Mouse (Mus musculus): ENCODE results near the gene Dnmt3a.

DNA sequence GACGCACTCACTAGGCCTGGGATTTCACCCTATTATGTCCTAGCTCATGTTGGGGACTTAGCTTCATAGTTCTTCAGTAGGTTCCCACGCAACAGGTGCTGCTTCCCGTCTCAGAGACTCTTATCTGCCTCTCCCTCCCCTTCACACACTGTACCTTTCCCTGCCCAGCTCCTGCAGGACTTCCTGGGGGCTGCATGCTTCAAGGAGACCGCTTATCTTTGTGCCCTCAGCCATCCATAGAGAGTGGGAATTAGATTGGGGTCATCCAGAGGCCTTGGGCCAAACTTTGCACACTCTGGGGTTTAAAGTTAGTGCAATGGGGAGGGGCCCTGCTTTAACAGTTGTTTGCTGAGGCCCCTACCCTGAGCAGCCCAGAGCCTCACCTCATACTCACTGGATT, 21.1 kb upstream of the Dnmt3a start:
- TF ChIP-seq EP300 (IDR thresholded peaks at IDR 0.05; ENCODE audit: low read length) (no peak), MAX (IDR thresholded peaks at IDR 0.05; ENCODE audit: low read length) (no peak), CTCF (conservative IDR thresholded peaks at IDR 0.05 in 1 of 2, IDR thresholded peaks at IDR 0.05 in 1 of 2; ENCODE audit: low read depth in 2 of 2, low read length in 2 of 2) (no peak), MEF2A (IDR thresholded peaks at IDR 0.05; ENCODE audit: borderline replicate concordance, low read depth, low read length) (no peak), USF2 (conservative IDR thresholded peaks at IDR 0.05; ENCODE audit: low read depth, low read length) (no peak), PAX5 (IDR thresholded peaks at IDR 0.05; ENCODE audit: low read length) (no peak), GABPA (IDR thresholded peaks at IDR 0.05; ENCODE audit: insufficient replicate concordance, low read depth, low read length) (no peak), ZC3H11A (IDR thresholded peaks at IDR 0.05; ENCODE audit: low read depth, low read length) (no peak), BHLHE40 (IDR thresholded peaks at IDR 0.05; ENCODE audit: low read depth, low read length) (no peak), TBP (conservative IDR thresholded peaks at IDR 0.05; ENCODE audit: low read depth, low read length) (no peak), POLR2A (IDR thresholded peaks at IDR 0.05; ENCODE audit: low read depth, low read length) (no peak), USF1 (IDR thresholded peaks at IDR 0.05; ENCODE audit: low read depth, low read length) (no peak), ZNF384 (IDR thresholded peaks at IDR 0.05; ENCODE audit: low read depth, low read length) (no peak)

Measured in CH12.LX (cell line).